ENCODE assay signal across 8 mouse cellular contexts in the genomic region with DNA sequence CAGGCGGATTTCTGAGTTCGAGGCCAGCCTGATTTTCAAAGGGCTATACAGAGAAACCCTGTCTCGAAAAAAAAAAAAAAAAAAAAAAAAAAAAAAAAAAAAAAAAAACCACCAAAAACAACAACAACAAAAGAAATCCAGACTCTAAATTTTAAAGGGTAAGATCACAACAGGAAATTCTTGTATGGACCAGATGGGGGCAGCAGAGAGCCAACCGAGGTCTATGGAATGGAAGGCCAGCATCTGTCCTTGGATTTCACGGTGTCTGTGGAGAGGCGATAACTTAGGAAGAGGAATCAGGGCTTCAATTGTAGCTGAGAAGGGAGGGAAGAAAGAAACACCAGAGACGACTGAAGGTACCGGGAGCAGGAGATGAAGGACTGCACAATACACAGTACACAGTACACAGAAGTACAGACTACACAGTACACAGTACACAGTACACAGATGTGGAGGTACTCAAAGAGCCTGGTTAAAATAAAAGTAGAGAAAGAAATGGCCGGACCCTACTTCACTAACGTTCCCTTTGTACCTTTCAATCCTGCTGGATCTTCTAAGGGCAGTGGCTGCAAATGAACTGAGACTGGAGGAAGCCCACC. TPM values are rescaled to one million over a fixed set of nuclear protein-coding genes. Genes with fewer than 3 reads are reported as not detected.
DNase-seq lines count a peak whose midpoint lies in the region; ATAC-seq lines count a peak whose summit lies in the region.

No protein-coding gene starts in this region.

- DNase-seq in heart, adult 18-20 months, result peak; percentile 44 to 76
- peak; percentile 77 for DNase-seq in CD4-positive, CD25-positive, alpha-beta regulatory T cell, adult 2 months (ENCODE audit: low read depth, low spot score)
- DNase-seq in adrenal gland, postnatal 4 days (ENCODE audit: low spot score in 2 of 2), result peak; percentile 24 to 28
- DNase-seq in kidney, postnatal 36 days, result peak; percentile 52 to 84
- peak; percentile 66 for DNase-seq in lung, postnatal 10 days
- peak; percentile 69 for DNase-seq in skeletal muscle tissue, adult 2 months (ENCODE audit: low read depth, low spot score)

- no peaks in the 10 kb centered on the region for H3K9me3 ChIP-seq in heart, embryonic 11.5 days (replicated peaks; ENCODE audit: control insufficient read depth, low read length)
- no peaks in the 10 kb centered on the region for H3K9me3 ChIP-seq in forebrain, embryonic 12.5 days

- no peak overlapping the region for H3K4me3 ChIP-seq in heart, embryonic 11.5 days (ENCODE audit: low read depth, low read length)
- H3K4me3 ChIP-seq in forebrain, embryonic 12.5 days (replicated peaks), result no peak overlapping the region

- no peak overlapping the region for H3K9ac ChIP-seq in heart, embryonic 11.5 days (ENCODE audit: low read depth, low read length)
- no peak overlapping the region for H3K9ac ChIP-seq in forebrain, embryonic 12.5 days

- H3K27ac ChIP-seq in heart, embryonic 11.5 days (ENCODE audit: low read depth, low read length), result no peak overlapping the region
- H3K27ac ChIP-seq in forebrain, embryonic 12.5 days, result no peak overlapping the region

- no peaks in the 10 kb centered on the region for H3K36me3 ChIP-seq in heart, embryonic 11.5 days (ENCODE audit: control insufficient read depth, insufficient read depth, low read length)
- H3K36me3 ChIP-seq in forebrain, embryonic 12.5 days (replicated peaks), result no peaks in the 10 kb centered on the region

- H3K4me2 ChIP-seq in heart, embryonic 11.5 days, result no peak overlapping the region
- no peak overlapping the region for H3K4me2 ChIP-seq in forebrain, embryonic 12.5 days

- no peaks in the 10 kb centered on the region for H3K27me3 ChIP-seq in heart, embryonic 11.5 days (ENCODE audit: control insufficient read depth, insufficient read depth, low read length)
- H3K27me3 ChIP-seq in forebrain, embryonic 12.5 days, result no peaks in the 10 kb centered on the region

- ATAC-seq in heart, embryonic 11.5 days (replicated peaks; ENCODE audit: insufficient number of reproducible peaks, low FRiP score, low TSS enrichment), result no peak
- 0 out of 2 replicates have a peak, but pooled peaks have one; percentile 23 for ATAC-seq in forebrain, embryonic 12.5 days (ENCODE audit: low FRiP score)

- no peaks in the 10 kb centered on the region for H3K4me1 ChIP-seq in heart, embryonic 11.5 days (ENCODE audit: control insufficient read depth, insufficient read depth, low read length)
- no peaks in the 10 kb centered on the region for H3K4me1 ChIP-seq in forebrain, embryonic 12.5 days

- whole genome bisulfite sequencing in heart, embryonic 11.5 days (ENCODE audit: insufficient replicate concordance), result 54% methylated on average over 10 of the region's 10 CpGs
- 74% methylated on average over 9 of the region's 10 CpGs for WGBS in forebrain, embryonic 12.5 days

RNA-seq across cellular contexts. Expression of gene Esr1, which starts 13.1 kb away (rescaled TPM):
- total RNA-seq in heart, adult 18-20 months (2021), result 1 to 10 TPM; 1.6 to 2.6 TPM
- polyA plus RNA-seq in heart, embryonic 11.5 days (2014; fragmentation: Nextera tagmentation; extraction: Ambion mirVana), result 1.2 and 1.3 TPM in 2 replicates
- total RNA-seq in adrenal gland, postnatal 4 days (2021), result 10 to 100 TPM in 1 of 2 experiments, 1 to 10 TPM in 1; 9.5 to 11.0 TPM
- polyA plus RNA-seq in forebrain, embryonic 12.5 days (2016; fragmentation: Nextera tagmentation; extraction: Ambion mirVana), result 0.05 TPM in 1 of 2 replicates, not detected in the other

Comparison
In these comparisons a context has a peak if more than half of its experiments do, and no peak if none do; other contexts are left out.
1. DNase-seq: peak in every context shown above with its lines; median percentile 77 in CD4-positive, CD25-positive, alpha-beta regulatory T cell, adult 2 months; 69 in skeletal muscle tissue, adult 2 months; 68 in kidney, postnatal 36 days; 66 in lung, postnatal 10 days; 60 in heart, adult 18-20 months; 26 in adrenal gland, postnatal 4 days.